Mouse (Mus musculus) hematopoietic stem cell, adult 5-6 weeks (primary cell): ENCODE data around the gene Hist1h3d. TPM values are rescaled to one million over a fixed set of nuclear protein-coding genes. Genes with fewer than 3 reads are reported as not detected.

Experiments
- ATAC-seq, 2 experiments: fragments of 125-278 bp in 1 of 2; replicated peaks in 1 of 2; 2 replicates each; pipeline ENCODE4 v1.8.0; 2016 to 2017; ENCODE audit warnings: inconsistent platforms in 2 of 2, mild to moderate bottlenecking in 2 of 2, moderate number of reproducible peaks in 2 of 2, low read depth in 1 of 2, moderate TSS enrichment in 1 of 2; ENCODE audit not compliant: low FRiP score in 2 of 2, poor library complexity in 2 of 2, severe bottlenecking in 2 of 2, insufficient read depth in 1 of 2, low TSS enrichment in 1 of 2
- total RNA-seq: library from RNA; stranded (forward); fragments of 172-1452, 232-1000 nt; gene quantifications from 2 replicates; pipeline ENCODE4 v1.2.3, GENCODE M21; 2017

Gene Hist1h3d
- total RNA-seq, 1 experiment from 2014 or later = 76.7 TPM

DNA sequence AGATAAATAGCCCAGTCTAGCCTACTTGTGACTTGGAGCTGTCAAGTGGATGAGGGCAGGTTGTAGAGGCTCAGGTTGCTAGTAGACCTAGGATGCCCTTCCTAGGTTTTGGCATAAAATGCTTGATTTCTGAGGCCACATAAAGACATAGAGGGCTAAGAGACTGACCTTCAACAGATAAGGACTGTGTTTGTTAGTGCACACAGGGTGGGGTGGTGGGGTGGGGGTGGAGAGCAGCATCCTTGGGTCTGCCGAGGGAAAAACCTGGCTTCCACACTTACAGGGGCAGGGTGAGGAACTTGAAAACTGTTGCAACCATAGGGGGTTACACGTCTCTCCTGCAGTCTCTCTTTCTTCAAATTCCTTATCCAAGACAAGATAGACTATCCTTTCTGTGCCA lies 19.6 kb downstream of the Hist1h3d start:
- ATAC-seq = no peak

DNA sequence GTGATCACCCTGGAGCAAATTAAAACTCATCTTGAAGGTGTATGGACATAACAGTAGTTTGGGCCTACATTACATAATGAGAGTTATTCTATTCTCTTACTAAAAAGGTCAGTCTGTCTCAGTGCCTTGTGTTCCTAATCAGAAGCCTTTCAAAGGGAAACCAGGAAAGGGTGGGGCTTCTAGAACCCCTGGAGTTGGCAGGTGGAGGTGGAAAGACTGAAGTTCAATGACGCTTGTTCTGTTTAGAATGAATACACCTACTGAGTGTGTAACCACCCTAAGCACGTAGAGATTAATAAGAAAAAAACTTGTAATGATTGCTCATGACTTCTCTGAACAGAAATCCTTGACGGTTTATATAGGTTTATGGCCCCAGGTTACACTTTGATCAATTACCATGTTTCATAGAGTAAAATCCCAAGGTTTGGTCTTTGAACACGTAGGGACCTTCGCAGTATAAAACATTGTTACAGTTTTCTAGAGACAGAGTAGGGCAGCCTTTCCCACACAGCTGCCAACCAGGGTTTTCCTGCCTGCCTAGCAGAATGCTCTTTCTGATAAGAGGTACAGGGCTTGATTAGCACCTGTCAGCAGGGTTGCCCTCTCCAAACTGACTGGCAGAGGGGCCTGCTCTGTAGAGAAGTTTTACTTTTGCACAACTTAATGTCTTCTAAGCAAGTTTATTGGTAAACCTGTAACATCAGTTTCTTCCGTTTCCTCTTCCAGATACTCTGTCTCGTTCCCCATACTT lies 20.2 kb downstream of the Hist1h3d start:
- ATAC-seq = no peak; a peak in 1 of 4 replicates

DNA sequence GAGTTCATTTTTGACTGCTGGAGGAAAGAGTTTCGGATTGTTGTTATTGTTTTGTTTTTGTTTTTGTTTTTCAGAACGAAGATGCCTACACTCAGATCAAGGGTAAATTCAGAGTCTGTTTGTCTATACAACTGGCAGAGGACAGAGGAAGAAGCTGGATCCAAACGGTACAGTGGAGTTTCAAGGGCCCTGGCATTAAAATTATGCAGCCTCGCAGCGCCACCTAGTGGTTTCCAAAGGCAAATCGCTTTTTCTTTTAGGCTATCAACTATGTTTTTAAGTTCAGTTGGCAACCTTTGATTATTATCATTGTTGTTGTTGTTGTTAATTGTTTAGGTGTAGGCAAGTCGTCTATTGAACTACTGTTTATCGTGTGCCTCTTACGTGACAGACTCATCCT lies 22.4 kb downstream of the Hist1h3d start:
- ATAC-seq = peak; percentile 34 to 74; a peak in 3 of 4 replicates

DNA sequence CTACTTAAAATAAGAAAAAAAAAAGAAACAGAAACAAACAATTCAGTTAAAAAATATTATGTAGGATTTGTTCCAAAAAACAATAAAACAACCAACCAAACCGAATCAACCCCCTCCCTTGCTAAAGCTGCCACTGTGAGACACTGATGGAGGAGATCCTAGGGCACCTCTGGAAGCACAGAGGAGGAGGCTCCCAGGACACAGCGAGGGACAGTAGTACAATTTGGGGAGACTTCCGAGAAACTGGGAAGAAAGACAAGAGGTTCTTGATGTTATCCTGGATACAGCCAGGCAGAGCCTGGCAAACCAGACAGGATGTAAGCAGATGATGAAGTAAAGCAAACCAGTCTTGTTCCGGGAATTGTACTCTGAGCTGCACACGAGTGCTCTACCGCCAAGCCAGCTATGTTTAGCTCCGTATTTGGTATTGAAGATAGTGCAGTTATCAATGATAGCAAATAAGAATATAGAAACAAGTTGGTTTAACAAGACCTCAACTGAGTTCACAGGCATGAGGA lies 27.7 kb downstream of the Hist1h3d start:
- ATAC-seq = no peak

DNA sequence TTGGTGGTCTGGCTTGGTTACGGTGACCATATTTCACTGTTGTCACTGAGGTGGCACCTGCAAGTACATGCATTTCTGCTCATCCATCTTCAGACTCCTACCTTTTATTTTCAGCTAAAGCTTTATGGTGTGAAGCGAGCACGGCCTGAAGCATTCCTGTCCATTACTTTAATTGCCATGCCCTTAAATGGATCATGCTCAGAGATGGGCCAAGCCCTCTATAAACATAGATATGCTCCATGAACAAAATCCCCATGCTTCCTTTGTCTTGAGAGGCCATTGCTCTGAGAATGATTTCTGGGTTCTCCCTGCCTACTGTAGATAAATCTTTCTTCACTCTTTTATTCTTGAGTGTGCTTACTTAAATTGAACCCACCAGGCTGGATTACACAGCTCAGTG lies 28.9 kb downstream of the Hist1h3d start:
- ATAC-seq = no peak

DNA sequence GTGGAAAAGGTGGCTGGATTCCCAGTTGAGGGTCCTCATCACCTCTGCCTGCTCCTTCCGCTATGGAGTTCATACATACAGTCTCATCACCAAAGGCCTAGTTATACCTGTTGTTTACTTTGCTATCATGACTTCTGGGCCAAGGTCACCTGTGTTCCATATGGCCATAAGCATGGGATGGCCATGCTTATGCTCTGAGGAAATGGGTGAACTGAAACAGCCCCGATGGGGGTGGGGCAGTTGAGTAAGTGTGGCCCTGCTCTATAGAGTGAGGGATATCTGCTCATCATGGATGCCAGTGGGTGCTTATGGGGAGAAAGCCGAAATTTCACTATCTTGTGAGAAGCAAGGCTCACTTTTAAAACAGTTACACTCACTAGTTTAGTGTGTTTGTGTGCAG lies 29.5 kb downstream of the Hist1h3d start:
- ATAC-seq = no peak

DNA sequence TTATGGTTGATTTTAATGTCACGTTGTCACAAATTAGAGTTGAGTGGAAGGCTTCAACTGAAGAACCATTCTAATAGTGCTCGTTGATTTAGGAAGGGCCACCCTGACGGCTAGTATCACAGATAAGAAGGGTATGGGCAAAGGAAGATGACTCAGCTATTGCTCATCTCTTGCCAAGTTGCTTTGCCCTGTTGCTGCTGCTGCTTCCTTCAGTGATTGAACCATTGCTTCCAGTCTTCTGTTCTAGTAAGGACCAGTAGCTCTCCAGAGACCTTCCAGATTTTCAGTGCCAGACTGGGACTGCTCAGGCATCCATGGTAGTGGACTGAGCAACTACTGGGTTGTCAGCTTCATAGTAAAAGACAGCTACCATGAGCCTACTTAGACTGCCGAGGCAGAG lies 33.6 kb downstream of the Hist1h3d start:
- ATAC-seq = no peak; a peak in 1 of 4 replicates

DNA sequence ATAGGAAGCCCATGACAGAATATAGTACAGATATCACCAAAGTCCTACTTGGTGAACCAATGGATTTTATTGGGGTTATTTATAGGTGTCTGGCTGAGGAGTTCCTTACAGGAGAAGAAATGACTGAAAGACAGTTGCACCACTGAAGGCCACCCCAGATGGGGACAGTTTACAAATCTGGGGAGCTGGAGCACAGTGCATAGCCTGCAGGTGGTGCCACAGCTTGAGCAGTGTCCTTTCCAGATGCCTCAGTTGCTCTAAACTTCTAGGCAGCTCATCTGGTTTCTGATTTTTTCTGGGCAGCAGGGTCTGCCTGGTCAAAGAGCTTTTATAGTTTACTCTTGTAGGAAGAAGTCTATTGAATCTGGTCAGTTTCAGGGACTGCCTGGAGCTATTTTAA lies 34.3 kb downstream of the Hist1h3d start:
- ATAC-seq = no peak

DNA sequence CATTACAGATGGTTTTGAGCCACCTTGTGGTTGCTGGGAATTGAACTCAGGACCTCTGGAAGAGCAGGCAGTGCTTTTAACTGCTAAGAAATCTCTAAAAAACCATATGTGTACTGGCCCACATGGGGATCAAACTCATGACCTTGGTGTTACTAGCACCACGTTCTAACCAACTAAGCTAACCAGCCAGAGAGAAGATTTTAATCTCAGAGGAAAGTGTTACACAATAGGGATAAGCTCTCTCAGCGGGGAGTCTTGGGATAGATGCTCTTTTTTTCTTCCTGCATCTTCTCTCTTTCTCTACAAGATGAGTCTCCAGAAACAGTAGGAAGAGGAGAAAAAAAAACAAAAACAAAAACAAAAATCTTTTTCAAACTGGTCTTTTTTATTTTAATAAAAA lies 34.8 kb downstream of the Hist1h3d start:
- no peak for ATAC-seq

DNA sequence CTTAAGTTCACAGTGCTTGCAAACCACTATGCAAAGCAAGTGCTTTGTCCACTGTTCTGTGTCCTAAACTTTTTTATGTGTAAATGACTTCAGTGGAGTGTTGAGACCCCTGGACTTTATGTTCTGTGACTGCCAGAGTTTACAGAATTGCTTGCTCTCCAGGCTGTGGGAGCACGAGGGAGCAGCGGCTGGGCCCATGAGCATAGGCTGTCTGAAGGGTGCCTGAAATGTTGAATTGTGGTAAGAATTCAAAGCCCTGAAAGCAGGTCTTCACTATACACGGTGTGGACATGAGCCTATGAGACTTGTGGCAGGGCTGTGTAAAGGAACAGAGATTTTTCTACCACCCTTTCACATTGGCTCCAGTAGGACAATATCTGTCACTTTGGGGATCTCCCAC lies 36.1 kb downstream of the Hist1h3d start:
- no peak for ATAC-seq

DNA sequence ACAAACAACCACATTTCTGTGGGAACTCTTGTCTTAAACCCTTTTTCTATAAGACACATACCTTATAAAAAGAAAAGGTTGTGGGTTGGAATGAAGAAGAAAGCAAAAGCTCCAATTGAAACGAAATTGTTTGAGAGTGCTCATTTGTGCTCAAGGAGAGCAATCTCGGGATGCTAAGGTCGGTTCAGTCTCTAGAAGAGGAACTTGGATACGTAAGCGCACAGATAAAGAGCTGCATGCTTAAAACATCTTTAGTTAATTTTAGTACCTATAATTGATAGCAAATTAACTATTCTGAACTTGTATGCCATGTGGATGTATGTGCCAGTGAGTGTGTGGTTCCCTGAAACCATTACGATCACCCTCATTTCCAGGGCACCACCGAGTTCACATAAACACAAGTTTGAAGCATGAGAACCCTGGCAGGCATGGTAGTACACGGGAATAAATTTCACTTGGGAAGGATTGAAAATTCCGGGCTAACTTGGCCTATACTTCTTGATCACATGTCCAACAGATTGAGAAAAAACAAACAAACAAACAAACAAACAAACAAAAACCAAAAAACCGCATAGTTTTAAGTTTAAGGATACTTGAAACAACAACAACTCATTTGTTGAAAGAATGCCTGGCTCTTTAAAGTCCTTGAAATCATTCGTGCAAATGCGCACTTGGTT lies 44.6 kb downstream of the Hist1h3d start:
- no peak for ATAC-seq

DNA sequence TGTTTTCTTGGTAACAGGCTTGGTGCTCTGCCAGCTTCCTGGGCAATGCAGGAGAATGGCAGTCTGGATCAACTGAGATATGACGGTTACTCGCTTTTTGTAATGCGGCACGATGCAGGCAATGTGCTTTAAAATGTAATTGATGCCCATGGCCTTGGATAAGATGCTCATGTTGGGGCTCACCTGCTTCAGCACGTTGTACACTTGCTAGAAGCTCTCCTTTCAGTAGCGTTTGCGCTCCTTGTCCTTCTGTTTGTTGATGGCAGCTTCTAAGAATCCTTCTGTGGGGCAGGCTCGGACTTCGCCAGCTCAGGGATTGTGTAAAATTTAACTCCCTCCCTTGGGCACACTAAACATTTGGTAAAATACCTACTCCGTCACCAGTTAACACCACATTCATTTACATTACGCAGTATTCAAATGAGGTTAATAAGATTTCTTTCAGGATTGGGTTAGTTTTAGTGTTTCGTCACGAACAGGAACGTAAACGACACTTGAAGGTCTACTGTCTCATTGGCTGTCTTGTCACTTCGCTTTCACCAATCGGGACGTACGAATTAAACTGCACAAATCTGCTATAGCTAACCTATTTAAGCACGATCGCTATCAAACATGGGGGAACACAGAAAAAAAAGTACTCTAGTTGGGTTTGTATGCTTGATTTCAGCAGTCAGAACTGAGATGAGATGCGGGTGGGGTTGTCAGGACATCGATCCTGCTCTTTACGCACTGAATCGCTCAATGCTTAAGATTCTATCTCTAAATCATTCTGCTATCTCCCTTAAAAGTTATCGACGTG lies 45.4 kb downstream of the Hist1h3d start, which contains the start of gene Hist1h2be:
Gene Hist1h2be, minus strand, starts transcription at position 392 of the 799 bp plus-strand sequence.
- ATAC-seq = peak; percentile 61 to 73

DNA sequence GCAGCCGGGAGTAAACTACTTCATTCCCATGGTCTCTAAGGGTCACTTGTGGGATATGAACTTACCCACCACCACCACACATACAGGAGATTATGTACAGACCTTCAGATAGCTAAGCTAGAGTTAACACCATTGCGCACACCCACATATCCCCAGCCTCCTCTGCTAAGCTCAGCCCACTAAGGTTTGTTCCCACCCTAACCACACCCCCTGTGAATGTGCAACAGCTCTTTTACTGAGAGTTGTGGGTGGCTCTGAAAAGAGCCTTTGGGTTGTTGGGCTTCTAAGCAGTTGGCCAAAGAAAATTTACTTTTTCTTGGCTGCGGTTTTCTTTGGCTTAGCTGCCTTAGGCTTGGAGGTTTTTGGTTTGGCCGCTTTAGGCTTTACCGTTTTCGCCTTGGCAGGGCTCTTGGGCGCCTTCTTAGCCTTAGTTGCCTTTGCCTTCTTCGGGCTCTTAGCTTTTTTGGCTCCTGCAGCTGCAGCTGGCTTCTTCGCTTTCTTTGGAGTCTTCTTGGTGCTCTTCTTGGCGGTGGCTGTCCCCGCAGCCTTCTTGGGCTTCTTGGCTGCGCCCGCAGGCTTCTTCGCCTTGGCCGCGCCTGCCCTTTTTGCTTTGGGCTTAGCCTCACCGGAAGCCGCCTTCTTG lies 46.1 kb downstream of the Hist1h3d start:
- ATAC-seq = peak; percentile 80 to 81

DNA sequence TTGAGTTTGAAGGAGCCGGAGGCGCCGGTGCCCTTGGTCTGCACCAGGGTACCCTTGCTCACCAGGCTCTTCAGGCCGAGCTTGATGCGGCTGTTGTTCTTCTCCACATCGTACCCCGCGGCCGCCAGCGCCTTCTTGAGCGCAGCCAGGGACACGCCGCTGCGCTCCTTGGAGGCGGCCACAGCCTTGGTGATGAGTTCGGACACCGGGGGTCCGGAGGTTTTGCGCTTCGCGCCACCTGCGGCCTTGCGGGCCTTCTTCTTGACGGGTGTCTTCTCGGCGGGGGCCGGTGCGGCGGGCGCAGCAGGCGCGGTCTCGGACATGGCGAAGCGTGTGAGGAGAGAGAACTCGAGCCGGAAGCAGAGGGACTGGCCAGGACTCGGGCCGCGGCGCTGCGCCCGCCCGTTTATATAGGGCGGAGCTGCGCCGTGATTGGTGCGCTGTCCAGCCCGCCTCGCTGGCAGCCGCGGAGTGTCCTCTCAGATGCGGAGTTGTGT lies 46.7 kb downstream of the Hist1h3d start, which contains the start of gene Hist1h1e:
Gene Hist1h1e, minus strand, starts transcription at position 384 of the 497 bp plus-strand sequence.
- peak; percentile 61 to 68 for ATAC-seq

DNA sequence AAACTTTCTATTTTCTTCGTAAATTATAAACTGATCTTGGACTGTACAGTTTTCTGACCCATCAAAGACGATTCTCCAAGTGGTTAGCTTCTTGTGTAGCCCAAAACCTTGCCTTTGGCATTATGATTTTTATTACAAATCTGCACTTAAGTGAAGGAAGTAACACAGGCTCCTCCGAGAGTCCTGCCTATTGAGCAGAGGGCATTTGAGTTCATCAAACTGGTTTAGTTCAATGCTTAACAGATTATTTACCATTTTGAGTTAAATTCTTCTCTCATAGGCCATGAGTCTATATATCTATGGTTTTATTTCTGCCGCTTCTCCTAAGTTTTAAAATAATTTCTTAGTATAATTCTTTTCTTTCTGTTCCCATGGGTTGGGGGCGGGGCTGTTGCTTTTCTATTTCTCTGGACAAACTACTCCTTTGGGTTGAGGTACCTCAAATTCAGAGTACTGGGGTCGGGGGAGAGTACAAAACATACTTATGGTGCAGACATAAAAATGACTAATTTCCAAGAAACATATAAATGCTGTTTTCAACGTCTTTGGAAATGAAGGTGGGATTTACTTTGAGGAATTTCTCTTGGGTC lies 47.4 kb downstream of the Hist1h3d start:
- no peak for ATAC-seq
